25 mouse cellular contexts compared by ENCODE assay signal in the genomic region with DNA sequence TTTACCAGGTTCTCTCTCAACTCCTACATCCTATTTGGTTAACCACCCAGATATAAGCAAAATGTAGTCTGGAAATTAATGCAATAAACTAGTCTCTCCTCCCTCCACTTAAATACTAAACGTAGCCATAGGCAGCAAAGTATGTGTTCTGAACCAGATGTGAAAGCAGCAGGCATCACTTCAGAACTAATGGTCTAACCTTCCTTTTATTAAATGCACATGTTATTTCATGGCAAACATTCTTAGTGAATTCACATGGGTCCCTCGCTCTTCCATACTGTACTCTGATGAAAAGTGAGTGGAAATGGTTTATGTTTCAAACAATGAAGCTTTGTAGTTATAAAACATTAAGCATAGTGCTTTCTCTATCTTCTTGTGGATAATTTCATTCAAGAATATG. TPM values are rescaled to one million over a fixed set of nuclear protein-coding genes. Genes with fewer than 3 reads are reported as not detected.
"Had no signal": no experiment of that assay in that cellular context is flagged by ENCODE, and none has a peak within 500 bp of the region (broad histone marks: within the 10 kb centered on the region; RNA-seq: fewer than 3 reads in every experiment).

No protein-coding gene starts in this region.

- H3K27me3 ChIP-seq: liver, embryonic 12.5 days; liver, embryonic 15.5 days; lung, embryonic 15.5 days; midbrain, embryonic 12.5 days; midbrain, embryonic 15.5 days; neural tube, embryonic 12.5 days; neural tube, embryonic 15.5 days had no signal

- H3K9me3 ChIP-seq: liver, embryonic 12.5 days; liver, embryonic 15.5 days; lung, embryonic 15.5 days; midbrain, embryonic 12.5 days; midbrain, embryonic 15.5 days; neural tube, embryonic 12.5 days; neural tube, embryonic 15.5 days had no signal

- ATAC-seq: liver, embryonic 12.5 days; midbrain, embryonic 15.5 days had no signal

- H3K36me3 ChIP-seq: liver, embryonic 12.5 days; liver, embryonic 15.5 days; lung, embryonic 15.5 days; midbrain, embryonic 12.5 days; midbrain, embryonic 15.5 days; neural tube, embryonic 12.5 days; neural tube, embryonic 15.5 days had no signal

- H3K4me3 ChIP-seq: layer of hippocampus, adult 2 months; liver, embryonic 12.5 days; liver, embryonic 15.5 days; lung, embryonic 15.5 days; midbrain, embryonic 12.5 days; midbrain, embryonic 15.5 days; neural tube, embryonic 12.5 days; neural tube, embryonic 15.5 days had no signal

- H3K27ac ChIP-seq: kidney, postnatal 0 days; layer of hippocampus, adult 2 months; liver, embryonic 12.5 days; liver, embryonic 15.5 days; lung, embryonic 15.5 days; midbrain, embryonic 12.5 days; midbrain, embryonic 15.5 days; neural tube, embryonic 12.5 days; neural tube, embryonic 15.5 days; stomach, postnatal 0 days had no signal

- H3K4me2 ChIP-seq: liver, embryonic 12.5 days; liver, embryonic 15.5 days; lung, embryonic 15.5 days; midbrain, embryonic 12.5 days; midbrain, embryonic 15.5 days; neural tube, embryonic 12.5 days; neural tube, embryonic 15.5 days had no signal

- H3K4me1 ChIP-seq: liver, embryonic 12.5 days; liver, embryonic 15.5 days; lung, embryonic 15.5 days; midbrain, embryonic 12.5 days; midbrain, embryonic 15.5 days; neural tube, embryonic 12.5 days; neural tube, embryonic 15.5 days had no signal

- DNase-seq: kidney, adult 18-20 months; kidney, adult 9 months; kidney, postnatal 25 days; layer of hippocampus, adult 9-11 months; liver; lung, adult 18-20 months; lung, postnatal 14 days; lung, postnatal 4 days; right cerebral cortex, adult 18-20 months; right cerebral cortex, postnatal 14 days; right cerebral cortex, postnatal 4 days; thymus, postnatal 25 days had no signal

- H3K9ac ChIP-seq: liver, embryonic 12.5 days; liver, embryonic 15.5 days; lung, embryonic 15.5 days; midbrain, embryonic 12.5 days; midbrain, embryonic 15.5 days; neural tube, embryonic 12.5 days; neural tube, embryonic 15.5 days had no signal

RNA-seq across cellular contexts. Expression of a gene that starts 4.4 kb away (rescaled TPM):
- polyA plus RNA-seq: kidney, postnatal 0 days; large intestine, adult 2 months; liver, embryonic 12.5 days; liver, embryonic 15.5 days; lung, embryonic 15.5 days; midbrain, embryonic 12.5 days; midbrain, embryonic 15.5 days; neural tube, embryonic 12.5 days; neural tube, embryonic 15.5 days; stomach, embryonic 14.5 days; stomach, postnatal 0 days; thymus, postnatal 0 days had no signal
